In genomic region chr7:13290041-13290675, GRCm38 (mm10) we compare ENCODE assay signal across 26 mouse cellular contexts. TPM values are rescaled to one million over a fixed set of nuclear protein-coding genes. Genes with fewer than 3 reads are reported as not detected.
A peak's percentile ranks its signal among the peaks of the same experiment; 100 is the strongest.
DNase-seq lines count a peak whose midpoint lies in the region; ATAC-seq and TF ChIP-seq lines count a peak whose summit lies in the region.
"Had no signal": no experiment of that assay in that cellular context is flagged by ENCODE, and none has a peak within 500 bp of the region (broad histone marks: within the 10 kb centered on the region; RNA-seq: fewer than 3 reads in every experiment).

No protein-coding gene starts in this region.

- no peak for DNase-seq in liver
- DNase-seq in 3T3-L1 (ENCODE audit: low read depth, low spot score), result peak; percentile 54
- DNase-seq in Muller cell, postnatal 12 days (ENCODE audit: inconsistent ontology term), result peak; percentile 75
- no peak for DNase-seq in adrenal gland, adult 18-20 months (ENCODE audit: low spot score in 2 of 2)
- no peak for DNase-seq in adrenal gland, postnatal 36 days
- DNase-seq: adrenal gland, adult 2 months; adrenal gland, postnatal 14 days; cerebellum, adult 18-20 months; cerebellum, adult 9-10 months; cerebellum, postnatal 14 days; gastrocnemius, postnatal 25 days; heart, adult 2 months; heart, postnatal 10 days; heart, postnatal 36 days; kidney, adult 11 months had no signal

- H3K4me2 ChIP-seq in liver, embryonic 16.5 days (ENCODE audit: low read depth, low read length), result no peak overlapping the region
- H3K4me2 ChIP-seq: forebrain, embryonic 12.5 days; forebrain, embryonic 15.5 days; heart, embryonic 11.5 days; hindbrain, embryonic 13.5 days; intestine, embryonic 15.5 days had no signal

- no peak overlapping the region for H3K9ac ChIP-seq in liver, embryonic 16.5 days (ENCODE audit: low read depth, low read length)
- H3K9ac ChIP-seq: forebrain, embryonic 12.5 days; forebrain, embryonic 15.5 days; hindbrain, embryonic 13.5 days; intestine, embryonic 15.5 days had no signal

- H3K4me3 ChIP-seq in liver, embryonic 16.5 days (ENCODE audit: low read depth, low read length), result no peak overlapping the region
- no peak overlapping the region for H3K4me3 ChIP-seq in embryonic fibroblast, embryonic 13.5 days (ENCODE audit: insufficient read depth, low read length)
- H3K4me3 ChIP-seq: forebrain, embryonic 12.5 days; forebrain, embryonic 15.5 days; heart, adult 2 months; hindbrain, embryonic 10.5 days; hindbrain, embryonic 13.5 days; intestine, embryonic 15.5 days had no signal

- no peak for TF ChIP-seq CTCF in embryonic fibroblast, embryonic 13.5 days (IDR thresholded peaks at IDR 0.05; ENCODE audit: borderline replicate concordance, insufficient read depth, low read length)

- no peaks in the 10 kb centered on the region; the same call in 1 of the 2 replicates for H3K4me1 ChIP-seq in liver, embryonic 16.5 days (ENCODE audit: control insufficient read depth, low read depth, low read length)
- peaks cover 9% of the 10 kb centered on the region; the same call in 1 of the 2 replicates for H3K4me1 ChIP-seq in embryonic fibroblast, embryonic 13.5 days (ENCODE audit: control insufficient read depth, insufficient read depth, low read length)
- H3K4me1 ChIP-seq: forebrain, embryonic 12.5 days; forebrain, embryonic 15.5 days; hindbrain, embryonic 10.5 days; hindbrain, embryonic 13.5 days; intestine, embryonic 15.5 days had no signal

- 0 out of 2 replicates have a peak, but pooled peaks have one; percentile 33 for ATAC-seq in liver, embryonic 16.5 days (ENCODE audit: low read depth)
- ATAC-seq: activated CD4-positive, CD25-positive, alpha-beta regulatory T cell, adult 4 months; forebrain, embryonic 15.5 days; hindbrain, embryonic 16.5 days; intestine, embryonic 15.5 days had no signal

- no peak overlapping the region for H3K27ac ChIP-seq in liver, embryonic 16.5 days (ENCODE audit: low read length)
- peak overlapping the region; percentile 64; the same call in 1 of the 2 replicates for H3K27ac ChIP-seq in embryonic fibroblast, embryonic 13.5 days (ENCODE audit: insufficient read depth, low read length)
- H3K27ac ChIP-seq: forebrain, embryonic 12.5 days; forebrain, embryonic 15.5 days; heart, adult 2 months; hindbrain, embryonic 10.5 days; hindbrain, embryonic 13.5 days; intestine, embryonic 15.5 days had no signal

- TF ChIP-seq POLR2A in embryonic fibroblast, embryonic 13.5 days (IDR thresholded peaks at IDR 0.05; ENCODE audit: low read depth, low read length), result no peak

- WGBS in liver, embryonic 16.5 days (ENCODE audit: insufficient replicate concordance), result 84% methylated on average over 1 of the region's 1 CpGs

- H3K9me3 ChIP-seq in liver, embryonic 16.5 days (replicated peaks; ENCODE audit: control insufficient read depth, low read length), result no peaks in the 10 kb centered on the region
- H3K9me3 ChIP-seq: forebrain, embryonic 12.5 days; forebrain, embryonic 15.5 days; hindbrain, embryonic 10.5 days; hindbrain, embryonic 13.5 days; intestine, embryonic 15.5 days had no signal

- no peaks in the 10 kb centered on the region for H3K27me3 ChIP-seq in liver, embryonic 16.5 days (ENCODE audit: control insufficient read depth, insufficient read depth, low read depth, low read length)
- H3K27me3 ChIP-seq: forebrain, embryonic 12.5 days; forebrain, embryonic 15.5 days; hindbrain, embryonic 13.5 days; intestine, embryonic 15.5 days had no signal

- H3K36me3 ChIP-seq in liver, embryonic 16.5 days (ENCODE audit: control insufficient read depth, insufficient read depth), result peaks cover 88% of the 10 kb centered on the region

RNA-seq across cellular contexts. Expression of gene Zswim9, which starts 11.6 kb away (rescaled TPM):
- polyA plus RNA-seq in liver, embryonic 16.5 days (2015; fragmentation: Nextera tagmentation; extraction: Ambion mirVana), result 2.2 and 3.3 TPM in 2 replicates
- polyA plus RNA-seq in embryonic fibroblast, embryonic 13.5 days (2011; ENCODE audit: insufficient read length, low read depth, missing spikeins), result 6.5 and 9.0 TPM in 2 replicates
- total RNA-seq in adrenal gland, adult 18-20 months (2021), result 1 to 10 TPM; 8.4 to 9.6 TPM
- 1 to 10 TPM; 7.1 to 8.4 TPM for total RNA-seq in adrenal gland, postnatal 36 days (2021)

RNA-seq across cellular contexts. Expression of gene Lig1, which starts 13.1 kb away (rescaled TPM):
- polyA plus RNA-seq in liver, embryonic 16.5 days (2015; fragmentation: Nextera tagmentation; extraction: Ambion mirVana), result 80.3 and 87.9 TPM in 2 replicates
- 29.9 and 37.1 TPM in 2 replicates for polyA plus RNA-seq in embryonic fibroblast, embryonic 13.5 days (2011; ENCODE audit: insufficient read length, low read depth, missing spikeins)
- total RNA-seq in adrenal gland, adult 18-20 months (2021), result 1 to 10 TPM; 6.6 to 9.8 TPM
- total RNA-seq in adrenal gland, postnatal 36 days (2021), result 10 to 100 TPM; 12.3 to 12.8 TPM

RNA-seq across cellular contexts. Expression of gene Pla2g4c, which starts 34.3 kb away (rescaled TPM):
- 2.1 and 2.5 TPM in 2 replicates for polyA plus RNA-seq in liver, embryonic 16.5 days (2015; fragmentation: Nextera tagmentation; extraction: Ambion mirVana)
- polyA plus RNA-seq in embryonic fibroblast, embryonic 13.5 days (2011; ENCODE audit: insufficient read length, low read depth, missing spikeins), result 0.48 and 1.1 TPM in 2 replicates
- under 1 TPM; 0.20 to 0.38 TPM for total RNA-seq in adrenal gland, adult 18-20 months (2021)
- total RNA-seq in adrenal gland, postnatal 36 days (2021), result under 1 TPM; 0.16 to 0.46 TPM
- total RNA-seq: granulocyte monocyte progenitor cell, adult 5-6 weeks; heart, adult 2 months had no signal

Comparison
In these comparisons a context has a peak if more than half of its experiments do, and no peak if none do; other contexts are left out.
1. DNase-seq: peak in 3T3-L1 (single experiment) and Muller cell, postnatal 12 days (single experiment); none in liver (single experiment), adrenal gland, adult 18-20 months (0 of 2) and adrenal gland, postnatal 36 days (0 of 2).